Mouse (Mus musculus): ENCODE measurements around the gene Pomt2. TPM values are rescaled to one million over a fixed set of nuclear protein-coding genes. Genes with fewer than 3 reads are reported as not detected.

Gene Pomt2
- polyA plus RNA-seq (2014; fragmentation: Nextera tagmentation; extraction: Ambion mirVana), result 18.0 and 21.6 TPM in 2 replicates

- TF ChIP-seq CTCF (IDR thresholded peaks at IDR 0.05; ENCODE audit: low read depth), result no peak
- WGBS, result under 1% methylated on average over 60 of the region's 61 CpGs
- DNase-seq (peak; percentile 96), ATAC-seq (ENCODE audit: insufficient read depth) (peak; percentile 99)
- Histone ChIP-seq H3K4me2 (peak within 1 kb of the TSS; percentile 77), H3K9me3 (ENCODE audit: low read depth, low read length) (peaks cover 8% of the 10 kb centered on the region), H3K27me3 (ENCODE audit: insufficient read depth, low read length) (no peaks in the 10 kb centered on the region), H3K4me3 (ENCODE audit: low read depth, low read length) (peak within 1 kb of the TSS; percentile 85), H3K27ac (ENCODE audit: low read depth) (peak within 1 kb of the TSS; percentile 96), H3K36me3 (ENCODE audit: insufficient read depth) (0 out of 2 replicates have a peak, but pooled peaks cover 5% of the 10 kb centered on the region), H3K4me1 (ENCODE audit: insufficient read depth) (no peaks in the 10 kb centered on the region), H3K9ac (peak within 1 kb of the TSS; percentile 70)
These were observed at the start of gene Pomt2 for GRCm38 (mm10) chr12:87147395-87148089. Gene Pomt2, minus strand, starts transcription at chr12:87147968.

GRCm38 (mm10) chr12:87196310-87196709 lies 48.5 kb upstream of the Pomt2 start:
- Histone ChIP-seq H3K27me3 (ENCODE audit: insufficient read depth, low read length) (no peaks in the 10 kb centered on the region), H3K4me2 (no peak overlapping the region), H3K27ac (ENCODE audit: low read depth) (no peak overlapping the region), H3K9ac (no peak overlapping the region), H3K4me1 (ENCODE audit: insufficient read depth) (no peaks in the 10 kb centered on the region), H3K4me3 (ENCODE audit: low read depth, low read length) (no peak overlapping the region), H3K9me3 (ENCODE audit: low read depth, low read length) (no peaks in the 10 kb centered on the region), H3K36me3 (ENCODE audit: insufficient read depth) (no peaks in the 10 kb centered on the region)
- ATAC-seq (ENCODE audit: insufficient read depth) (no peak), DNase-seq (no peak)
- TF ChIP-seq CTCF (IDR thresholded peaks at IDR 0.05; ENCODE audit: low read depth), result no peak

DNA sequence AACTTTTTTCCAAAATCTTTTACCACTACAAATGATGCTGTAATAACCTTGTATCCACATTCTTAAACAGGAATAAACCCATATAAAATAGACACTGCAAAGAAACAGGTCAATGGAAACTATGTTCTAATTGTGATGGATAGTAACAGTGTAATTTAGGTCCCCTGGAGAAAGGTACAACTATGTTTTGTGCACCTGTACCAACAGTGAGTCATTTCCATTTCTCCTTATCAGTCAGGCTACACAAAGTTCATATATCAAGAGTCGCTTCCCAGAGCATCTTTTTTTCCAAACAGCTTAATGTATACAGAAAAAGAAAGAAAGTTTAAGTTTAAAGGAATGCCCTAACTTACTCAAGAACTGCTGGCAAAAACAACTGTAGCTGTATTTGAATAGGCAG lies 47.3 kb upstream of the Pomt2 start:
- Histone ChIP-seq H3K27me3 (ENCODE audit: insufficient read depth, low read length) (no peaks in the 10 kb centered on the region), H3K4me3 (ENCODE audit: low read depth, low read length) (no peak overlapping the region), H3K4me1 (ENCODE audit: insufficient read depth) (no peaks in the 10 kb centered on the region), H3K4me2 (no peak overlapping the region), H3K27ac (ENCODE audit: low read depth) (no peak overlapping the region), H3K9ac (no peak overlapping the region), H3K9me3 (ENCODE audit: low read depth, low read length) (no peaks in the 10 kb centered on the region), H3K36me3 (ENCODE audit: insufficient read depth) (no peaks in the 10 kb centered on the region)
- DNase-seq, result no peak
- ATAC-seq (ENCODE audit: insufficient read depth), result no peak
- no peak for TF ChIP-seq CTCF (IDR thresholded peaks at IDR 0.05; ENCODE audit: low read depth)
- WGBS, result 43% methylated on average over 1 of the region's 1 CpGs

GRCm38 (mm10) chr12:87193008-87193407 lies 45.2 kb upstream of the Pomt2 start:
- Histone ChIP-seq H3K9ac (no peak overlapping the region), H3K27ac (ENCODE audit: low read depth) (no peak overlapping the region), H3K9me3 (ENCODE audit: low read depth, low read length) (no peaks in the 10 kb centered on the region), H3K4me3 (ENCODE audit: low read depth, low read length) (no peak overlapping the region), H3K4me2 (no peak overlapping the region), H3K4me1 (ENCODE audit: insufficient read depth) (no peaks in the 10 kb centered on the region), H3K27me3 (ENCODE audit: insufficient read depth, low read length) (no peaks in the 10 kb centered on the region), H3K36me3 (ENCODE audit: insufficient read depth) (no peaks in the 10 kb centered on the region)
- TF ChIP-seq CTCF (IDR thresholded peaks at IDR 0.05; ENCODE audit: low read depth), result no peak
- no peak for ATAC-seq (ENCODE audit: insufficient read depth)
- WGBS, result 82% methylated on average over 3 of the region's 3 CpGs
- no peak for DNase-seq

- H3K27ac ChIP-seq (ENCODE audit: low read depth), result no peak overlapping the region
- H3K9ac ChIP-seq, result no peak overlapping the region
- no peaks in the 10 kb centered on the region for H3K36me3 ChIP-seq (ENCODE audit: insufficient read depth)
- no peaks in the 10 kb centered on the region for H3K9me3 ChIP-seq (ENCODE audit: low read depth, low read length)
- DNase-seq (no peak), ATAC-seq (ENCODE audit: insufficient read depth) (no peak)
- H3K27me3 ChIP-seq (ENCODE audit: insufficient read depth, low read length), result no peaks in the 10 kb centered on the region
- H3K4me2 ChIP-seq, result no peak overlapping the region
- no peak overlapping the region for H3K4me3 ChIP-seq (ENCODE audit: low read depth, low read length)
- WGBS, result 95% methylated on average over 4 of the region's 4 CpGs
- H3K4me1 ChIP-seq (ENCODE audit: insufficient read depth), result no peaks in the 10 kb centered on the region
- no peak for TF ChIP-seq CTCF (IDR thresholded peaks at IDR 0.05; ENCODE audit: low read depth)
These were observed 29.9 kb upstream of the Pomt2 start for GRCm38 (mm10) chr12:87177631-87178030.

- Histone ChIP-seq H3K9ac (no peak overlapping the region), H3K4me3 (ENCODE audit: low read depth, low read length) (no peak overlapping the region), H3K36me3 (ENCODE audit: insufficient read depth) (peaks cover 14% of the 10 kb centered on the region), H3K4me2 (no peak overlapping the region), H3K27me3 (ENCODE audit: insufficient read depth, low read length) (no peaks in the 10 kb centered on the region), H3K27ac (ENCODE audit: low read depth) (no peak overlapping the region), H3K9me3 (ENCODE audit: low read depth, low read length) (no peaks in the 10 kb centered on the region), H3K4me1 (ENCODE audit: insufficient read depth) (no peaks in the 10 kb centered on the region)
- TF ChIP-seq CTCF (IDR thresholded peaks at IDR 0.05; ENCODE audit: low read depth), result no peak
- ATAC-seq (ENCODE audit: insufficient read depth) (no peak), DNase-seq (no peak)
- WGBS, result 70% methylated on average over 4 of the region's 4 CpGs
These were observed 27.6 kb upstream of the Pomt2 start for GRCm38 (mm10) chr12:87175194-87175946.

DNA sequence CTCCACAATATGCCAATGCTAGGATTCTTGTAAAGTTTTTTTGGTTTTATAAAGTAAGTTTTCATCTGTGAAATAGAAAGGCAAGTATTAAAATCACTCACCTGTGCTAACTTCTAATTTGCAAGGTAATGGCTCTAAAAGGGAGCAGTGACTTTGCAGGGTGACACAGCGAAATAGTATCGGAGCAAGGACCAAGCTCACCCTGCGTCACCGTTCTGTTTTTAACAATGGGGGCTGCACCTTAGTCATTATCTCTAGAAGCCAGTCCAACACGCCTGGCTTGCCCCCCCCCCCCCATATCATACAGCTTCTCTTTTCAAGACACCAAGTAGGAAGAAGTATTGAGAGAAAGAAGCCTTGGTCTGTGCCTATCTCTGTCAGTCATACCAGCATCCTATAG lies 13.0 kb upstream of the Pomt2 start:
- H3K9me3 ChIP-seq (ENCODE audit: low read depth, low read length), result no peaks in the 10 kb centered on the region
- no peak overlapping the region for H3K9ac ChIP-seq
- H3K4me1 ChIP-seq (ENCODE audit: insufficient read depth), result no peaks in the 10 kb centered on the region
- H3K36me3 ChIP-seq (ENCODE audit: insufficient read depth), result 0 out of 2 replicates have a peak, but pooled peaks cover 6% of the 10 kb centered on the region
- H3K27ac ChIP-seq (ENCODE audit: low read depth), result no peak overlapping the region
- DNase-seq (no peak), ATAC-seq (ENCODE audit: insufficient read depth) (no peak)
- H3K4me3 ChIP-seq (ENCODE audit: low read depth, low read length), result no peak overlapping the region
- no peak overlapping the region for H3K4me2 ChIP-seq
- no peak for TF ChIP-seq CTCF (IDR thresholded peaks at IDR 0.05; ENCODE audit: low read depth)
- no peaks in the 10 kb centered on the region for H3K27me3 ChIP-seq (ENCODE audit: insufficient read depth, low read length)
- 89% methylated on average over 5 of the region's 5 CpGs for WGBS

Data from lung, embryonic 14.5 days (tissue).